Mouse (Mus musculus): ENCODE data around the gene Slc35c1. TPM values are rescaled to one million over a fixed set of nuclear protein-coding genes. Genes with fewer than 3 reads are reported as not detected.

The Slc35c1 gene
- total and polyA plus RNA-seq, 2 experiments from 2014 or later = 12.7 to 16.4 TPM

DNA sequence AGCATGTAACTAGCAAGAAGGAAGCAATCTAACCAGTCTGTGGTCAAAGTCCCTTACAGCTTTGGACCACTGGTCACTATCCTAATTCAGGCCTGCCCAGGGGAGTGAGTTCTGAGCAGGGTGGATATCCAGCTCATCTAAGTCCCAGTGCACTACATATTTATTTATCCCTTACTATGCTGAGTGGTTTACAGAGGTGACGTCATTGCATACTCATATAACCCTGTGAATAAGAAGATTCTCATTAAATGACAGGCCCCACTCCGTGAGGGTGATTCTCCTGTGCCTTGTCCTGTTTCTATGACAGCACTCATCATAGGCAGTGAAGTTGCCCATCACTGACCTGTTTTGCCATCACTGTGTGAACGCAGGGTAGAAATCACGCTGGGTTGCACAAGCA lies 35.0 kb downstream of the Slc35c1 start:
- H3K36me3 ChIP-seq (ENCODE audit: insufficient read depth, low read length) = peaks cover 25% of the 10 kb centered on the region; the same call in 1 of the 2 replicates
- ATAC-seq (0 out of 2 replicates have a peak, but pooled peaks have one; percentile 6), DNase-seq (ENCODE audit: low spot score) (no peak)
- WGBS = 52% methylated on average over 4 of the region's 4 CpGs
- no peak overlapping the region for H3K4me2 ChIP-seq (ENCODE audit: low read depth, low read length)
- H3K27me3 ChIP-seq (ENCODE audit: insufficient read depth, low read length) = no peaks in the 10 kb centered on the region
- no peak overlapping the region for H3K4me3 ChIP-seq (ENCODE audit: low read length)
- no peak for TF ChIP-seq CTCF (IDR thresholded peaks at IDR 0.05; ENCODE audit: low read depth)
- peak overlapping the region; percentile 13; the same call in 1 of the 2 replicates for H3K9ac ChIP-seq (replicated peaks; ENCODE audit: low read length)
- no peaks in the 10 kb centered on the region for H3K9me3 ChIP-seq (ENCODE audit: low read length)
- peaks cover 42% of the 10 kb centered on the region for H3K4me1 ChIP-seq (ENCODE audit: insufficient read depth, low read length)
- peak overlapping the region; percentile 85 for H3K27ac ChIP-seq

DNA sequence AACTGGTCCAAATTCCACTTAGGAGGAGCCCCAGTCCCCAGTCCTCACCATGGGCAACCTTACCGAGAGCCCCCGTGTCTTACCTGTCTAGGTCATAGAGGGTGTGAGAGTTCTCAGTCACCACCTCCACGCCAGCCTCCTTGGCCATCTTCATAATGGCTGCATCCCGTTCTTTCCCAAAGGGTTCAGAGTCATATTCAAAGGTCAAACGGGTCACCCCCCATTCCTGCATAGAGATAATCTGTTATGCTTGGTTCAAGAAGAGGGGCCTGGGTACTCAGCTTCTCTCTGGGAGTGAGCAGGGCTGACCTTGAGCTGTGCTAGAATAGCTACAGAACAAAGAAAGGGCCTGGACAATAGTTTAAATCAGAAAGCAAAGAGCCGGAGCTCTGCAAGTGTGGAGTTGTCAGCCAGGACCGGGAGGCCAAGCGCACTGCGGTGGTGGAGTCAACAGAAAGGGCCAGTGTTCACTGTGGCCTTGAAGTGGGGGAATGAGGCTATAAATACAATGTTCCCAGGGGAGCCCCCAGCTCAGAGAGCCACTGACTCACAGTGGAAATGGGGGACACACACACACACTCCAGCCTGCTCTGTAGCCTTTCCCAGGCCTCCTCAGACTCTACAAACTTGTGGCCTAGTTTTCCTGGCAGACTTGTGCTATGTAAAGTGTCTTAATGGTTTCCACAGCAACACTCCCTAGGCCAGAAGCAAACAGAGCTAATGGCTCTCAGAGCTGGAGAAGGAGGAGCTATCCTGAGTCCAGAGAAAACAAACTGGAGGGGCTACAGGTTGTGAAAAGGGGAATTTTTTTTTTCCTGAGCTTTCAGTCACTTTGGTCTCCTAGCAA lies 35.7 kb downstream of the Slc35c1 start:
- peak overlapping the region; percentile 85 for H3K27ac ChIP-seq
- ATAC-seq = peak; percentile 82
- H3K4me3 ChIP-seq (ENCODE audit: low read length) = no peak overlapping the region
- H3K9me3 ChIP-seq (ENCODE audit: low read length) = no peaks in the 10 kb centered on the region
- no peaks in the 10 kb centered on the region for H3K27me3 ChIP-seq (ENCODE audit: insufficient read depth, low read length)
- peaks cover 31% of the 10 kb centered on the region; the same call in 1 of the 2 replicates for H3K36me3 ChIP-seq (ENCODE audit: insufficient read depth, low read length)
- peak; percentile 81 for DNase-seq (ENCODE audit: low spot score)
- no peak for TF ChIP-seq CTCF (IDR thresholded peaks at IDR 0.05; ENCODE audit: low read depth)
- H3K4me2 ChIP-seq (ENCODE audit: low read depth, low read length) = no peak overlapping the region; the same call in 1 of the 2 replicates
- peak overlapping the region; percentile 13; the same call in 1 of the 2 replicates for H3K9ac ChIP-seq (replicated peaks; ENCODE audit: low read length)
- WGBS = 35% methylated on average over 9 of the region's 9 CpGs
- peaks cover 42% of the 10 kb centered on the region for H3K4me1 ChIP-seq (ENCODE audit: insufficient read depth, low read length)

- no peak overlapping the region; the same call in 1 of the 2 replicates for H3K4me2 ChIP-seq (ENCODE audit: low read depth, low read length)
These were observed 36.5 kb downstream of the Slc35c1 start for GRCm38 (mm10) chr2:92423702-92424461.

GRCm38 (mm10) chr2:92423156-92423555 lies 37.2 kb downstream of the Slc35c1 start:
- TF ChIP-seq CTCF (IDR thresholded peaks at IDR 0.05; ENCODE audit: low read depth) = no peak
- ATAC-seq (no peak), DNase-seq (ENCODE audit: low spot score) (no peak)
- Histone ChIP-seq H3K36me3 (ENCODE audit: insufficient read depth, low read length) (peaks cover 45% of the 10 kb centered on the region; the same call in 1 of the 2 replicates), H3K4me3 (ENCODE audit: low read length) (no peak overlapping the region), H3K9ac (replicated peaks; ENCODE audit: low read length) (no peak overlapping the region), H3K27ac (peak overlapping the region; percentile 85; the same call in 1 of the 2 replicates), H3K27me3 (ENCODE audit: insufficient read depth, low read length) (no peaks in the 10 kb centered on the region), H3K4me2 (ENCODE audit: low read depth, low read length) (no peak overlapping the region), H3K9me3 (ENCODE audit: low read length) (no peaks in the 10 kb centered on the region), H3K4me1 (ENCODE audit: insufficient read depth, low read length) (peaks cover 39% of the 10 kb centered on the region)
- 83% methylated on average over 9 of the region's 9 CpGs for WGBS

More at GRCm38 (mm10) chr2:92423702-92424461, 36.5 kb downstream of the Slc35c1 start:
- Histone ChIP-seq H3K9me3 (ENCODE audit: low read length) (no peaks in the 10 kb centered on the region), H3K4me1 (ENCODE audit: insufficient read depth, low read length) (peaks cover 42% of the 10 kb centered on the region), H3K4me3 (ENCODE audit: low read length) (no peak overlapping the region), H3K27me3 (ENCODE audit: insufficient read depth, low read length) (no peaks in the 10 kb centered on the region), H3K36me3 (ENCODE audit: insufficient read depth, low read length) (peaks cover 37% of the 10 kb centered on the region; the same call in 1 of the 2 replicates), H3K9ac (replicated peaks; ENCODE audit: low read length) (no peak overlapping the region), H3K27ac (peak overlapping the region; percentile 85)
- DNase-seq (ENCODE audit: low spot score) (peak; percentile 80), ATAC-seq (peak; percentile 58)
- WGBS = 42% methylated on average over 9 of the region's 9 CpGs
- peak; percentile 25 for TF ChIP-seq CTCF (IDR thresholded peaks at IDR 0.05; ENCODE audit: low read depth)

- Histone ChIP-seq H3K4me2 (ENCODE audit: low read depth, low read length) (no peak overlapping the region), H3K27ac (peak overlapping the region; percentile 85; the same call in 1 of the 2 replicates), H3K36me3 (ENCODE audit: insufficient read depth, low read length) (peaks cover 50% of the 10 kb centered on the region; the same call in 1 of the 2 replicates), H3K9ac (replicated peaks; ENCODE audit: low read length) (no peak overlapping the region), H3K4me3 (ENCODE audit: low read length) (no peak overlapping the region), H3K27me3 (ENCODE audit: insufficient read depth, low read length) (no peaks in the 10 kb centered on the region), H3K9me3 (ENCODE audit: low read length) (no peaks in the 10 kb centered on the region), H3K4me1 (ENCODE audit: insufficient read depth, low read length) (peaks cover 33% of the 10 kb centered on the region)
- no peak; the same call in 1 of the 2 replicates for ATAC-seq
- WGBS = 66% methylated on average over 10 of the region's 10 CpGs
- TF ChIP-seq CTCF (IDR thresholded peaks at IDR 0.05; ENCODE audit: low read depth) = peak; percentile 60
- peak; percentile 52 for DNase-seq (ENCODE audit: low spot score)
These were observed 37.8 kb downstream of the Slc35c1 start for GRCm38 (mm10) chr2:92422388-92423135.
